9 mouse cellular contexts compared by ENCODE assay signal in genomic region chr12:72273721-72274414, GRCm38 (mm10).
A peak's percentile ranks its signal among the peaks of the same experiment; 100 is the strongest.
DNase-seq lines count a peak whose midpoint lies in the region; ATAC-seq and TF ChIP-seq lines count a peak whose summit lies in the region.
"Had no signal": no experiment of that assay in that cellular context is flagged by ENCODE, and none has a peak within 500 bp of the region (broad histone marks: within the 10 kb centered on the region; RNA-seq: fewer than 3 reads in every experiment).

No protein-coding gene starts in this region.

- H3K4me1 ChIP-seq in forebrain, embryonic 14.5 days (ENCODE audit: control insufficient read depth, insufficient read depth, low read length): no peaks in the 10 kb centered on the region
- peaks cover 4% of the 10 kb centered on the region for H3K4me1 ChIP-seq in forebrain, embryonic 10.5 days
- peaks cover 37% of the 10 kb centered on the region for H3K4me1 ChIP-seq in E14TG2a.4 (replicated peaks; ENCODE audit: low read depth, low read length)
- H3K4me1 ChIP-seq in intestine, embryonic 16.5 days (ENCODE audit: control insufficient read depth, insufficient read depth, low read length): no peaks in the 10 kb centered on the region

- H3K27me3 ChIP-seq in forebrain, embryonic 14.5 days (replicated peaks; ENCODE audit: control insufficient read depth, insufficient read depth, low read length): no peaks in the 10 kb centered on the region
- no peaks in the 10 kb centered on the region for H3K27me3 ChIP-seq in forebrain, embryonic 10.5 days (ENCODE audit: poor library complexity, severe bottlenecking)
- no peaks in the 10 kb centered on the region for H3K27me3 ChIP-seq in E14TG2a.4 (ENCODE audit: insufficient read depth, low read length)
- H3K27me3 ChIP-seq in intestine, embryonic 16.5 days (replicated peaks; ENCODE audit: control insufficient read depth, insufficient read depth, low read length): no peaks in the 10 kb centered on the region
- H3K27me3 ChIP-seq: heart, embryonic 15.5 days had no signal

- 51% methylated on average over 13 of the region's 13 CpGs for WGBS in forebrain, embryonic 14.5 days
- WGBS in forebrain, embryonic 10.5 days: 65% methylated on average over 13 of the region's 13 CpGs
- WGBS in intestine, embryonic 16.5 days: 46% methylated on average over 13 of the region's 13 CpGs

- no peak overlapping the region for H3K27ac ChIP-seq in forebrain, embryonic 14.5 days (ENCODE audit: low read depth, low read length)
- H3K27ac ChIP-seq in forebrain, embryonic 10.5 days: no peak overlapping the region
- H3K27ac ChIP-seq in intestine, embryonic 16.5 days (ENCODE audit: low read length): no peak overlapping the region
- H3K27ac ChIP-seq: heart, embryonic 15.5 days had no signal

- H3K9me3 ChIP-seq in forebrain, embryonic 14.5 days (replicated peaks; ENCODE audit: control insufficient read depth, low read length): no peaks in the 10 kb centered on the region
- H3K9me3 ChIP-seq in forebrain, embryonic 10.5 days: no peaks in the 10 kb centered on the region
- peaks cover 7% of the 10 kb centered on the region for H3K9me3 ChIP-seq in E14TG2a.4 (ENCODE audit: low read length)
- H3K9me3 ChIP-seq in intestine, embryonic 16.5 days (ENCODE audit: control insufficient read depth, low read length): no peaks in the 10 kb centered on the region
- H3K9me3 ChIP-seq: heart, embryonic 15.5 days had no signal

- H3K36me3 ChIP-seq in forebrain, embryonic 14.5 days (ENCODE audit: control insufficient read depth, insufficient read depth, low read length): no peaks in the 10 kb centered on the region
- no peaks in the 10 kb centered on the region for H3K36me3 ChIP-seq in forebrain, embryonic 10.5 days (replicated peaks)
- no peaks in the 10 kb centered on the region for H3K36me3 ChIP-seq in E14TG2a.4 (ENCODE audit: insufficient read depth, low read length)
- H3K36me3 ChIP-seq in intestine, embryonic 16.5 days (ENCODE audit: control insufficient read depth, insufficient read depth, low read length): no peaks in the 10 kb centered on the region
- H3K36me3 ChIP-seq: heart, embryonic 15.5 days had no signal

- H3K4me3 ChIP-seq in forebrain, embryonic 14.5 days (ENCODE audit: low read depth, low read length): no peak overlapping the region
- H3K4me3 ChIP-seq in forebrain, embryonic 10.5 days: no peak overlapping the region
- peak overlapping the region; percentile 39 for H3K4me3 ChIP-seq in E14TG2a.4 (replicated peaks; ENCODE audit: low read length)
- H3K4me3 ChIP-seq in intestine, embryonic 16.5 days (ENCODE audit: low read length): no peak overlapping the region
- H3K4me3 ChIP-seq: heart, embryonic 15.5 days had no signal

- H3K4me2 ChIP-seq in forebrain, embryonic 14.5 days (ENCODE audit: low read length): no peak overlapping the region
- no peak overlapping the region for H3K4me2 ChIP-seq in intestine, embryonic 16.5 days (ENCODE audit: low read depth, low read length)
- H3K4me2 ChIP-seq: heart, embryonic 15.5 days had no signal

- H3K9ac ChIP-seq in forebrain, embryonic 14.5 days (ENCODE audit: low read length): no peak overlapping the region
- H3K9ac ChIP-seq in intestine, embryonic 16.5 days (ENCODE audit: low read depth, low read length): no peak overlapping the region
- H3K9ac ChIP-seq: heart, embryonic 15.5 days had no signal

- DNase-seq in forebrain, embryonic 14.5 days (ENCODE audit: low spot score): peak; percentile 37
- no peak for DNase-seq in forebrain, embryonic 10.5 days (ENCODE audit: extremely low spot score, low spot score)
- DNase-seq in gastrocnemius, adult 18-20 months (ENCODE audit: low spot score): peak; percentile 66
- no peak for DNase-seq in thymus, postnatal 4 days
- DNase-seq in right cerebral cortex, adult 18-20 months: no peak
- DNase-seq in urinary bladder, adult 18-20 months (ENCODE audit: low spot score in 2 of 2): no peak

- no peak for ATAC-seq in forebrain, embryonic 14.5 days
- ATAC-seq in intestine, embryonic 16.5 days: 0 out of 2 replicates have a peak, but pooled peaks have one; percentile 23

- TF ChIP-seq CTCF in E14TG2a.4 (conservative IDR thresholded peaks at IDR 0.05; ENCODE audit: low read length): no peak

Comparison
In these comparisons a context has a peak if more than half of its experiments do, and no peak if none do; other contexts are left out.
1. DNase-seq: peak in forebrain, embryonic 14.5 days (single experiment) and gastrocnemius, adult 18-20 months (single experiment); none in forebrain, embryonic 10.5 days (single experiment), thymus, postnatal 4 days (single experiment), right cerebral cortex, adult 18-20 months (single experiment) and urinary bladder, adult 18-20 months (0 of 2).